Mouse (Mus musculus): ENCODE data around the gene Hnrnpul1. TPM values are rescaled to one million over a fixed set of nuclear protein-coding genes. Genes with fewer than 3 reads are reported as not detected.
"Not testable (repeated sequence)": the region's sequence is repeated elsewhere in the genome, so short reads cannot be mapped to it uniquely, and the experiment has no call there.

The Hnrnpul1 gene
- polyA plus RNA-seq, 1 experiment, result 82.5 TPM

DNA sequence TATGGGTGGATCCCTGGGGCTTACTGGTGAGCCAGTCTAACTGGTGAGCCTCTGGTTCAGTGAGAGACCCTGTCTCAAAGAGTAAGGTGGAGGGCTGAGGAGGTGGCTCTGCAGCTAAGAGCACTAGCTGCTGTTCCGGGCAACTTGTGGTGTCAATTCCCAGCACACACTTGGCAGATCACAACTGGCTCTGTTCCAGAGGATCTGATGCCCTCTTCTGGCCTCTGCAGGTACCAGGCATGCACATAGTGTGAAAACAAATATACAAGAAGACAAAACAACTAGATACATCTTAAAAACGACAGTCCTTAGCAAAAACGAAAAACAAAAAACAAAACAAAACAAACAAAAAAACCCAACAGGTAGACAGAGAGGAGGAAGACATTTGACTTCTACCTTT is 39.1 kb upstream of the Hnrnpul1 start:
- H3K27ac ChIP-seq (ENCODE audit: control insufficient read depth, insufficient read depth, low read depth, low read length), result no peak overlapping the region
- peak; percentile 9; the same call in 1 of the 2 replicates for TF ChIP-seq CTCF (IDR thresholded peaks at IDR 0.05; ENCODE audit: control insufficient read depth, insufficient read depth, insufficient replicate concordance, low read depth, low read length)
- no peak for TF ChIP-seq POLR2A (IDR thresholded peaks at IDR 0.05; ENCODE audit: control insufficient read depth, low read depth, low read length)
- no peaks in the 10 kb centered on the region for H3K27me3 ChIP-seq (ENCODE audit: control insufficient read depth, insufficient read depth, low read length)
- no peaks in the 10 kb centered on the region for H3K36me3 ChIP-seq (ENCODE audit: control insufficient read depth, insufficient read depth, low read length)
- peaks cover under 1% of the 10 kb centered on the region; the same call in 1 of the 2 replicates for H3K4me1 ChIP-seq (ENCODE audit: control insufficient read depth, insufficient read depth, low read length)
- no peak overlapping the region for H3K4me3 ChIP-seq (ENCODE audit: control insufficient read depth, low read depth, low read length)

DNA sequence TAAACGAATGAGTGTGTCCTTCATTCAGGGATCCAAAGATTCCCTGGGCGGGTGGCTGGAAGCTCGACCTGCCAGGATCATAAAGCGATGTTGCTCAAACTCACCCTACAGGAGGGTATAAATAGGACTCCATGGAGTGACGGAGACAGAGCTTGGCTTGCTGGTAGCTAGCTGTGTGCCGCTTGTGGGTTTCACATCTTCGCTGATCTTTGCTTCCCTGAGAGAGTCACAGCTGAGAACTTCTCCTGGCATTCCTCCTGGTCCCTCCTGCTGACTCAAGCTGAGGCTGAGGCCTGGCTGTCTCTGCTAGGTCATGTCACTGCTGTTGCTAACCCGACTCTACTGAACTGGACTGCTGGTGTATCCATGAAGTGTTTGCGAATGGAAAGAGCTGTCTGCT is 38.4 kb upstream of the Hnrnpul1 start:
- not testable (repeated sequence) for H3K36me3 ChIP-seq (ENCODE audit: control insufficient read depth, insufficient read depth, low read length); H3K4me1 ChIP-seq (ENCODE audit: control insufficient read depth, insufficient read depth, low read length); H3K4me3 ChIP-seq (ENCODE audit: control insufficient read depth, low read depth, low read length); H3K27me3 ChIP-seq (ENCODE audit: control insufficient read depth, insufficient read depth, low read length); H3K27ac ChIP-seq (ENCODE audit: control insufficient read depth, insufficient read depth, low read depth, low read length)

DNA sequence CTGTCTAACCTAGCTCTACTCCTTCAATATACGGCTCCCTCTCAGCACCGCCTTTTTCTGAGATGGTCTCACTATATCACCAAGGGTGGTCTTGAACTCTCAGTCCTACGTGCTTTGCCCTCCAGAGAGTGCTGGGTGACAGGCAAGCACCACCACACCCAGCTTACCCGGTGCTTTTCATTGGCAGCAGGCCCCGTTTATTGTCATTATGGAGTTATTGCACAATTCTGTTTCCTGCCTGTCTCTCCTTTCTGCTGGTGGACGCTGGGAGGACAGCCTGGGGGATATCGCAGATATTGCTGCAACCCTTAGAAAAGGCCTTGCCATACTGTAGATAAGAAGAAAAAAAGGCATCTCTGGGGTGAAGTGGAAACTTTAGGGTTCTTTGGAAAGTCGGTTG is 36.1 kb upstream of the Hnrnpul1 start:
- TF ChIP-seq CTCF (IDR thresholded peaks at IDR 0.05; ENCODE audit: control insufficient read depth, insufficient read depth, insufficient replicate concordance, low read depth, low read length), result no peak
- no peak for TF ChIP-seq POLR2A (IDR thresholded peaks at IDR 0.05; ENCODE audit: control insufficient read depth, low read depth, low read length)
- peaks cover 7% of the 10 kb centered on the region for H3K4me1 ChIP-seq (ENCODE audit: control insufficient read depth, insufficient read depth, low read length)
- no peak overlapping the region for H3K4me3 ChIP-seq (ENCODE audit: control insufficient read depth, low read depth, low read length)
- no peaks in the 10 kb centered on the region for H3K27me3 ChIP-seq (ENCODE audit: control insufficient read depth, insufficient read depth, low read length)
- H3K27ac ChIP-seq (ENCODE audit: control insufficient read depth, insufficient read depth, low read depth, low read length), result no peak overlapping the region
- H3K36me3 ChIP-seq (ENCODE audit: control insufficient read depth, insufficient read depth, low read length), result no peaks in the 10 kb centered on the region

DNA sequence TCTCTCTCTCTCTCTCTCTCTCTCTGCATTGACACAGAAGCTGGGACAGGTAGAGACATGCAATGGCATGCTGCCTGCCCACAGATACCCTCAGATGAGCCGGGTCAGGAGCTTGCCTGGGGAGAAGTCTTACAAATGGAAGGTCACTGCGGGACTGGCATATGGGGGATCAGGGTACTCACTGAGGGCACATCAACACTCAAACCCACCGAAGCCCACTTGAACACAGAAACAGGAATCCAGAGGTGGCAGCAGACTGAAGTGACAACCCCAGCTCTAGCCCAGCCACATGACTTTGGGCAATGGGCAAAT is 34.5 kb upstream of the Hnrnpul1 start:
- Histone ChIP-seq H3K4me3 (ENCODE audit: control insufficient read depth, low read depth, low read length) (no peak overlapping the region), H3K36me3 (ENCODE audit: control insufficient read depth, insufficient read depth, low read length) (no peaks in the 10 kb centered on the region), H3K4me1 (ENCODE audit: control insufficient read depth, insufficient read depth, low read length) (peaks cover 7% of the 10 kb centered on the region), H3K27ac (ENCODE audit: control insufficient read depth, insufficient read depth, low read depth, low read length) (no peak overlapping the region), H3K27me3 (ENCODE audit: control insufficient read depth, insufficient read depth, low read length) (no peaks in the 10 kb centered on the region)
- TF ChIP-seq POLR2A (IDR thresholded peaks at IDR 0.05; ENCODE audit: control insufficient read depth, low read depth, low read length) (no peak), CTCF (IDR thresholded peaks at IDR 0.05; ENCODE audit: control insufficient read depth, insufficient read depth, insufficient replicate concordance, low read depth, low read length) (no peak)

DNA sequence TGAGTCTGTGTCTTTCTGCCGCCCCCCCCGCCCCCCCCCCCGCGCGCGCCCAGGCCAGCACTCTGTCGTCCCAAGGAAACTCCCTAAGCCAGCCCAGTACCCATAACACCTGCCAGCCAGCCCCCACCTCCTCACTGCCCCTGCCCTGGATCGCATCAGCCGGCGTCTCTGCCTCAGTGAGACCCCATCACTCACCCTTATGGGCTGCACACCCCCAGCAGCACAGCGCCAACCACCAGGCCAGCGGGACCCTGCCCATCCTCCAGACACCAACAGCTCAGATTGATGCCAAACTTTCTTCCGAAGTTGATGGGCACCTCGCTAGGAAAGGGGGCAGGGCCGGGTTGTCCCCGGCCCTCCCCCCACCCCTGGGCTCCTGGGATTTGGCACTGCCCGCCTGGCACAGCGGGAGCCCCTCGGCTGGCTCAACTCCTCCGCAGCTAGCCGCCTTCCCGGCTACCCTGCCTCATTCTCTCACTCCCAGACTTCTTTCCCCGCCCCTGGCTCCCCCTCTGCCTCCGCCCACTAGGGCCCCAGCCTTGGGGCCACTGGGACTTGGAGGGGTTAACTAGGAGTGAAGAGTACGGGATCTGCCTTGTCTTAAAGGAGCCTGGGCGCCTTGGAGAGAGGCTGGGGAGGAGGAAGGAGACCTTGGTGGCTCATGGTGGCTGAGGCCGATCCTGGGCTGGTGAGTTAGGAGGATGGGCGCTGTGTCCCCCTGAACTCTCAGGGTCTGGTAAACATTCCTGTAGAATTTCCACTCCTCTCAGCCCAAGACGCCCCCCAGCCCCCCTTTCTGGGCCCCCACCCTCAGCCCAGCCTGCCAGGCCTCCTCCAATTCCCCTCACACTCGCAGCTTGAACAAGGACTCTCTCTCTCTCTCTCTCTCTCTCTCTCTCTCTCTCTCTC is 33.9 kb upstream of the Hnrnpul1 start, which contains the start of gene Axl:
TSS of gene Axl (minus strand) at position 486 of the 909 bp plus-strand sequence.
- TF ChIP-seq CTCF (IDR thresholded peaks at IDR 0.05; ENCODE audit: control insufficient read depth, insufficient read depth, insufficient replicate concordance, low read depth, low read length) (no peak), POLR2A (IDR thresholded peaks at IDR 0.05; ENCODE audit: control insufficient read depth, low read depth, low read length) (peak; percentile 35; the same call in 1 of the 2 replicates)
- peak within 1 kb of the TSS; percentile 87 for H3K4me3 ChIP-seq (ENCODE audit: control insufficient read depth, low read depth, low read length)
- H3K27me3 ChIP-seq (ENCODE audit: control insufficient read depth, insufficient read depth, low read length), result no peaks in the 10 kb centered on the region
- H3K36me3 ChIP-seq (ENCODE audit: control insufficient read depth, insufficient read depth, low read length), result no peaks in the 10 kb centered on the region
- peaks cover 7% of the 10 kb centered on the region for H3K4me1 ChIP-seq (ENCODE audit: control insufficient read depth, insufficient read depth, low read length)
- peak within 1 kb of the TSS; percentile 79 for H3K27ac ChIP-seq (ENCODE audit: control insufficient read depth, insufficient read depth, low read depth, low read length)

DNA sequence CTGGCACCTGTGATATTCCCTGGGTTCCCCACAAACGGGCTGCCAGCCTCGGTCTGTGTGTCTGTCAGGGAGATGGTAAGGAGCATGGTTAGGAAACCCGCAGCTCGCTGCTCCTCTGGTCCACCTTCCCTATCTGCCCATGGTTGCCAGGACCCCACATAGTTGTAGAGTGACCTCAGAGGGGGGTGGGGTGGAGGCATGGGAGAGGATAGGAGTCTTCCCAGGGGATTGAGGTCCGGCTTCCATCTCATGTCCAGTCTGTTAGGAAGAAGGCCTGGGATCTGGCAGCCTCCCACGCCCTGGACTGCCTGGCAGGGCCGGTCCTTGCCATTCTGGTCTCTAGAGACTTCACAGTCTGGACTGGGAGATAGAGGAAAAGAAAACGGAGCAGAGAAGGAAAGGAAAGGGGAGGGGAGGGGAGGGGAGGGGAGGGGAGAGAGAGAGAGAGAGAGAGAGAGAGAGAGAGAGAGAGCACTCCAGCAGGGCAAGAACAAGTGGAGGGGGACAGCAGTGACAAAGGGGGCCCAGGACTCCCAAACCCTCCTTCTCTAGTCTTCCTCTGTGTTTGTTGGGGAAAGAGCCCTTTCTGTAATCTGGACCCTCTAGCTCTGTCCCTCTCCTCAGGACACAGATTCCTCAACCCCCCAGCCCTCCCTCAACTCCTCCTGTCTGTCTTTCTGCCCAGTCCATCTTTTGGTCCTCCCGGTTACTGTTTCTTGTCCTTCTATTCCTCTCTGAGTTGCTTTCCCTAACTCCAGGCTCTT is 33.1 kb upstream of the Hnrnpul1 start:
- peaks cover 7% of the 10 kb centered on the region for H3K4me1 ChIP-seq (ENCODE audit: control insufficient read depth, insufficient read depth, low read length)
- H3K4me3 ChIP-seq (ENCODE audit: control insufficient read depth, low read depth, low read length), result peak overlapping the region; percentile 68
- H3K27ac ChIP-seq (ENCODE audit: control insufficient read depth, insufficient read depth, low read depth, low read length), result peak overlapping the region; percentile 76
- no peaks in the 10 kb centered on the region for H3K36me3 ChIP-seq (ENCODE audit: control insufficient read depth, insufficient read depth, low read length)
- H3K27me3 ChIP-seq (ENCODE audit: control insufficient read depth, insufficient read depth, low read length), result no peaks in the 10 kb centered on the region
- no peak for TF ChIP-seq CTCF (IDR thresholded peaks at IDR 0.05; ENCODE audit: control insufficient read depth, insufficient read depth, insufficient replicate concordance, low read depth, low read length)
- TF ChIP-seq POLR2A (IDR thresholded peaks at IDR 0.05; ENCODE audit: control insufficient read depth, low read depth, low read length), result no peak

DNA sequence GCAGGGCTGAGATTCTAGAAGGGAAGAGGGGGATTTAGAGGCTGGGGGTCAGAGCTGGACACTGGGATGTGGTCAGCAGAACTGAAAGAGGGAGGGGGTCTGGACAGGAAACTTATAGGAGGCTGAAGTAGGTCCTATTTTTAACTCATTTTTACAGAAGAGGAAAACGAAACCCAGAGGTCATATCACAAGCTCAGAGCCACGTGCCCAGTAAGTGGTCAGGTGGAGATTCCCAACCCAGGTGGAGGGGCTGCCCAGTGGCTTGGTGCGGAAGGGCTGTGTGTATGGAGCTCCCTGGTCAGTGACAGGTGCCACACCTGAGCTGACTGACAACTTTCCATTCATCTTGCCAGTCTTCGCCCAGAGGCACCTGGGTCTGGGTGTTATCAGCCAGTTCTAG is 32.4 kb upstream of the Hnrnpul1 start:
- peak overlapping the region; percentile 69 for H3K27ac ChIP-seq (ENCODE audit: control insufficient read depth, insufficient read depth, low read depth, low read length)
- H3K36me3 ChIP-seq (ENCODE audit: control insufficient read depth, insufficient read depth, low read length), result no peaks in the 10 kb centered on the region
- TF ChIP-seq POLR2A (IDR thresholded peaks at IDR 0.05; ENCODE audit: control insufficient read depth, low read depth, low read length) (0 out of 2 replicates have a peak, but pooled peaks have one; percentile 16), CTCF (IDR thresholded peaks at IDR 0.05; ENCODE audit: control insufficient read depth, insufficient read depth, insufficient replicate concordance, low read depth, low read length) (no peak)
- peaks cover 7% of the 10 kb centered on the region for H3K4me1 ChIP-seq (ENCODE audit: control insufficient read depth, insufficient read depth, low read length)
- no peaks in the 10 kb centered on the region for H3K27me3 ChIP-seq (ENCODE audit: control insufficient read depth, insufficient read depth, low read length)
- H3K4me3 ChIP-seq (ENCODE audit: control insufficient read depth, low read depth, low read length), result peak overlapping the region; percentile 37; the same call in 1 of the 2 replicates

Data from testis, adult 2 months (tissue).